Mouse (Mus musculus): ENCODE measurements around the gene Eif3b.

DNA sequence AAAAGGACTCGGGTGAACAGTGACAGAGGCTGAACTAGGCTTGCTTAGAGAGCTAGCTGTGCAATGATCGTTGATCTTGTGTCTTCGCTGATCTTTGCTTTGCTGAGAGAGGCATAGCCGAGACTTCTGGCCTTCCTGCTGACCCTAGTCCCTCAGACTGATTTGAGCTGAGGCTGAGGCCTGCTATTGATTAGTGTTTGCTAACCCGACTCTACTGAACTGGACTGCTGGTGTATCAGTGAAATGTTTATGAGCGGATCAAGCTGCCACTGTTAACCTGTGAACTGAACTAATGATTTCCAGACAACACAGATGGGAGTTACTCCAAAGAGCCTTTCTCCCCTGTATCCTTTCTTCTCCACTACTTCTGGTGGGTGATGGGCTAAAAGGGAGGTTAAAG, 14.0 kb upstream of the Eif3b start:
- TF ChIP-seq POLR2A (IDR thresholded peaks at IDR 0.05; ENCODE audit: low read depth, low read length) = no peak
- no peak for TF ChIP-seq CTCF (conservative IDR thresholded peaks at IDR 0.05; ENCODE audit: insufficient read depth, insufficient read length, low read depth, low read length)

Data from kidney, adult 2 months (tissue).